Mouse (Mus musculus) kidney, adult 18-20 months (tissue): Measurements from ENCODE around the gene Grik3.

Experiments
- DNase-seq: peaks from one replicate; pipeline ENCODE4 v3.0.0; 2021

Gene Grik3

DNA sequence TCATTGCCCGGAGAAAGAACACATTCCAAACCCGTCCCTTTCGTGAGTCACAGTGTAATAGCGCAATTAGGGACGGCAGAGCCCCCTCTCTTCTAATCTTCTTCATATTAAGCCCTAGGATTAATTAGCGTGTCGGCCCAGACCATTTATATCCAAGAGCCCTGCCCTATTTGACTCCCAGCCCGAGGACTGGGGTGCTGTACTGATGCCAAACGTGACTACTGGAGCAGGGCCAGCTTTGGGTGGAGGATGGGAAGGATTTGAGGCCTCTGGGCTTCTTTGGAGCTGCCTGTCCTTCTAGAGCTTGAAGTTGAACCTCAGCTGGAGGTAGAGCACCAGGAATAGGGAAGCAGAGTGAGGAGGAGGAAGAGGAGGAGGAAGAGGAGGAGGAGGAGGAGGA lies 2.2 kb downstream of the Grik3 start:
- DNase-seq = no peak

DNA sequence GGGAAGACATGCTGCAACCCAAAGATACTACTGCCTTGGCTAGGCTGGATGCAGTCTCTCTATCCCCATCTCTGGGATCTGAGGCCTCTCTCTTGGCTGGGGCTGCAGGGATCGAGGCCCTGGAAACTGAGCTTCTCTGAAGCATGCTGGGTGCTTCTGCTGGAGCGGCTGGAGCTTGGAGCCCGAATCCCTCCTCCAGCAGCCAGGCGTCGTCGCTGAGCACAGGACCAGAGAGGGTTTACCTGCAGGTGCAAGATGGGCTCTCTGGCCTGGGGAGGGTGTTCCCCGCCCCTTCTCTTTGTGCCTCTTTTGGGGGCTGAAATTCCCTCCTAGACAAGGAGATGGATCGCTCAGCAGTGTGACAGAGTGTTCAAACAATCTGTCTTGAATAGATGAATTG lies 2.6 kb downstream of the Grik3 start:
- no peak for DNase-seq

DNA sequence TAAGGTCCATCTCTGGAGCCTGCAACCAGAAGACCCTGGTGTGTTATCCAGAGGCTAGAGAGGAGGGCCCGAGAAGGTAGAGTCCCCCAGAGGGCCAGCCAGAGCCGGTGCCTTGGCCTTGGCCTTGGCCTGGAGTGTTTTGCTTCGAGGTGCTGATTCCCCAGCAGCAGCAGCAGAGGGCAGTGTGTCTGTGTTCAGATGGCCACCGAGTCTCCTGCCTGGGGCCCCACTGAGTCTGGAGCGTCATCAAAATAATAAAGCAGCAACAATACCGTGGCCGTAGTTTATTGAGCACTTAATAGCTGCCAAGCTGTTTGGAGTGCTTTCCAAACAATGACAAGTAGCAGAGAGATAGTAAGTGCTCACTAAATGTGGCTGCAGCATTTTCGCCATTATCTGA lies 5.0 kb downstream of the Grik3 start:
- no peak for DNase-seq

DNA sequence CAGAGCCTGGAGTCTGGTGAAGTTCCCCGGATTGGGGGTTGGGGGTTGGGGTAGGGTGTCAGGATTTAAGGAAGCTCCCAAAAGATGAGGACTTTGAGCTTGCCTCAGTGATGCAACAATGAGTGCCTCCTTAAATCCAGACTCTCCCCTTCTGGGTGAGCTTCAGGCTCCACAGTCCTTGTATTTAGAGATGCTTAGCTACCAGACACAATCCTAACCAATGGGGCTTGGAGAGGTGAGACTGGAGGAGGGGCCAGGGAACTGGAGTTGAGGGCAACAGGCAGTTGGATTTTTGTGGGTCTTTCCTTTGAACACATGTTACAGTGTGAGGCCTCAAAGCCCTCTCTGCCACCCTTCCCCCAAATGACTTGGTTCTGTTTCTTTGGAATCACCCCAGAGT lies 6.5 kb downstream of the Grik3 start:
- no peak for DNase-seq

DNA sequence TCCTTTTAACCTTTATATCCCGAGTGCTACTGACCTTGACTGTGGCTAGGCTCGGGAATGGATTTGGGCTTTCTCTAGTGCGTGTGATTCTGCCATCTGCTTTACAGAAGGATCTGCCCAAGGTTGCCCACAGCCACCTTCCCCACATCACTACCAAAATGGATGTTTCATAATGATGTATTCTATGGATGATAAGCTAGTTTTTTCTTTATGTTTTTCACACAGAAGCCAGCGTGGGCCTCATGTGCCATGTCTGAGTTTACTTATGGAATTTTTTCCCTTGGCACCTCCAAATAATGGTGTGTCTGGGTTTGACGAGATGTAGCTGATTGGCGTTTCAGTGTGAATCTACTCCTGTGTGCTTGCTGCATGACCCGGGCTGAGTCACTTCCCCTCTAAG lies 7.0 kb downstream of the Grik3 start:
- no peak for DNase-seq

DNA sequence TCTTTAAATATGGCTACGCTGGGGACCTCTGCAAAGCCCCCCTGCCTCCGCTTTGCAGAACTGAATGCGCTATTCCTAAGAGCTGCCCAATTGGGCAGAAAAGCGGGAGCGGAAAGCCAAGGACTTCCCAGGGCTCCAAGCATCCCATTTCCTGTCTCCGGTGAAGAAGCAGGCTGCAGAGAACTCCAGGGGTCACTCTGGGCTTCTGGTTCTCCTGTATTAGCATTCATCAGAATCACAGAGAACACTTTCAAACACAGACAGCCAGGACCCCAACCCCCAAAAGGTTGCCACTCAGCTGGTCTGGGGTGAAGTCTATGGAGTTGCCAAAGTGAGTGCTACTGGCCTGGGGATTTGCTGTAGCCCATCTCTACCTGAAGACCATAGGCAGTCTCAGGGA lies 8.4 kb downstream of the Grik3 start:
- no peak for DNase-seq

DNA sequence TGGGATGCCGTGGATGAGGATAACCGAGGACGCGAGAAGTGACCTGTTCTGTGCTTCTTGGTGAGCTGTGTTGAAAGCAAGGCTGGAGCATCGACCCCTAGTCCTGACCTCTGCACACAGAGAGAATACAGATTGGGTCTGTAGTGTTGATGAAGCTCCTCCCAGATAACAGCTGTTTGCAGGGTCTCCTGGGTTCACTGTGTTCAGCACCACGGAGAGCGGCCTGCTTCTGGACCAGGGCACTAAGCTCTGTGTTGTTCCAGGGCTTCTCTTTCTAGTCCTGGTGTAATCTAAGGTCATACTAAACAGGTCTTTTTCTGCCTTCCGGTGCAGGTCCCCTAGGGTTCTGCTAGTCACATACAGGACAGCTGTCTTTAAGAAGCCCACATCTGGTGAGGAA lies 12.4 kb downstream of the Grik3 start:
- DNase-seq = no peak

DNA sequence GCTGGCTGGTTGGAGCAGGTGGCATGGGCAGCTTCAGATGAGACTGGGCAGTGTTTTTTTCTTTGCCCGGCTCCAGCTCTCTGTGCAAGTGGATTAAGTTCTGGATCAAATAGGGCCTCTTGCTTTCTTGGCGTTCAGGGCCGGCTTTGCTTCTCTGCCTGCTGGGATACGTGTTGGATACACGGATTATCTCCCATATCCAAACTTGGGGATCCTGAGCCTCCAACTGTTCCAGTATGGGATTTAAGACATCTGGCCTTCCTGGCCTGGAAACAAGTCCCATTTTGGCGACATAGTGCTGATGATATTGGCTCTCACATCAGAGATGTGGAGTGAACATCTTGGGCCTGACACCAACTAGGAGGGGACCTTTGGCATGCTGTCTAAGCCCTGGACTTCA lies 21.9 kb downstream of the Grik3 start:
- no peak for DNase-seq

DNA sequence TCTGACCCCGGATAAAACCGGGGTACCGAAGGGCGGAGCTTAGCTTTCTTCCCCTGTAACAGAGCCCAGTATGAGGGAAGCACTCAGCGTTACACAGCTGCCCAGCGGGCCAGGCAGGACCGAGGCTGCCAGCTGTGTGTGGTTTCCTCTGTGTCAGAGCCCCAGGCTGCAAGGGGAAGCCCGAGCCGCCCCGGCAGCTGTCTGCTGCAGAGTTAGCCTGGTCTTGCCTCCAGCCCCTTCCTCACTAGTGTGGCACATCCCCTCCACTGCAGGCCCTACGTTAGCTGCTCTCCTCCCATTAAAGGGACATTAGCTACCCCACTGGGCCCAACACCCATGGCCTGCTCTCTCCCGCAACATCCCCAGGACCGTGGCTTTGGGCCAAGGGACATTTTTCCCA lies 25.1 kb downstream of the Grik3 start:
- DNase-seq = no peak

DNA sequence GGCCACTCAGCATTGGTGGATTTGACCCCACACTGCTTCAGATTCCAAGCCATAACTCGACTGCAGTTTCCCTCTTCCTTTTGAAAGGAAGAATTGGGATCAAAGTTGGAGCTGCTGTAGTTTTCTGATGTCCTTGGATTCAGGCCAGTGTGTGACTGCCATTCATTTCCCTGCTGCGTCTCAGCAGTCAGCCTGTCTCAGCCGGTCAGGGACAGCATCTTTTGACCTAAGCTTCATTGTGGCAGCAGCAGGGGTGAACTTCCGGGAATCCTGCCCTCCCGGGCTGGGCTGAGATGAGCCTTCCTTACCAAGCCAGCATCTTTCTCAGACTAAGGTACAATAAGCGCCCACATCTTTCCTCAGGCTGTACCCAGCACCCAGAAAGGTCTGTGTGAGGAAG lies 26.1 kb downstream of the Grik3 start:
- no peak for DNase-seq

DNA sequence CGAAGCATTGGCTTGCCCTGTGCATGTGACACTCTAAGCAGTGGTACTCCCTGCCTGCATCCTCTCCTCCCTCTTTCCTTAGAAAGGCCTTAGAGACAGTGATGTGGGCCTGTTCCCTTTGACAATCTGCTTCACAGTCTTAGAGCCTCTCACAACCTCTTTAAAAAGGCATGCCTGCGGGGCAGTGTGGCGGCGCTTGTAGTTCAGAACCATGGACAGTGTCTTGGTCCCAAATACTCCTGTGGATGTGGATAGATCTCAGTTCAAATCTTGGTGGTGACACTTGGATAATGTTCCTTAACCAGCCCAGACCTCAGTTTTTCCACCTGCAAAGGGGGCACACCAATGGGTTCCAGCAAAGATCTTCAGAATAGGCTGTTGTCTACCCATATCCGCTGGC lies 28.4 kb downstream of the Grik3 start:
- no peak for DNase-seq

DNA sequence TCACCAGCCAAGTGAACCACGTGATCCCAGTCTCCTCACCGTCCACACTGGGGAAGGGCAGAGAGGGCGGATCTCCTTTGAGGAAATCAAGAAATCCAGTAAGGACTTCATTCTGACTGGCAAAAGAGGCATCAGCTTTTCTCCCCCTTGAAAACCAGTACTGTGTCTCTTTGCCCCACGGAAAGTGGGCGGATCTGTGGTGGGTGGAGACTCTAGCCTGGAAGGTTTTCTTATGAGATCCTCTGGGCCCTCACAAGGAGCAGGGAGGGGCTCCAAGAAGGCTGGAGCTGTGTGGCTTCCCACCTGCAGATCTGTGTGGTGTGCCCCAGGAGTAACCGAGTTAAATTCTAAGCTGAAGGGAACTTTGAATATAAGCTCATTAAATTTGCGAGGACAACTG lies 32.4 kb downstream of the Grik3 start:
- no peak for DNase-seq

DNA sequence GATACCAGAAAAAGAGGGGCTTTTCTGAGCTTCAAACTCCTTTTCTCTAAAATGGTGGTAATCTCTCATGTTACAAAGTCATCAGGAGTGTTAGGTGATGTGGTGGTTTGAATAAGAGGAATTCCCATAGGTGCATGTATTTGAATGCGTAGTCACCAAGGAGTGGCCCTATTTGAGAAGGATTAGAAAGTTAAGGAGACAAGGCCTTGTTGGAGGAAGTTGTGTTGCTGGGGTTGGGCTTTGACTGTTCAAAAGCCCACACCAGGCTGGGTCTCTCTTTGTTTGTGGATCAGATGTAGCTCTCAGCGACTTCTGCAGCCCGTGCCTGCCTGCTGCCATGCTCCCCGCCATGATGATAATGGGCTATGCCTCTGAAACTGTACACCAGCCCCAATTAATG lies 34.8 kb downstream of the Grik3 start:
- DNase-seq = no peak

DNA sequence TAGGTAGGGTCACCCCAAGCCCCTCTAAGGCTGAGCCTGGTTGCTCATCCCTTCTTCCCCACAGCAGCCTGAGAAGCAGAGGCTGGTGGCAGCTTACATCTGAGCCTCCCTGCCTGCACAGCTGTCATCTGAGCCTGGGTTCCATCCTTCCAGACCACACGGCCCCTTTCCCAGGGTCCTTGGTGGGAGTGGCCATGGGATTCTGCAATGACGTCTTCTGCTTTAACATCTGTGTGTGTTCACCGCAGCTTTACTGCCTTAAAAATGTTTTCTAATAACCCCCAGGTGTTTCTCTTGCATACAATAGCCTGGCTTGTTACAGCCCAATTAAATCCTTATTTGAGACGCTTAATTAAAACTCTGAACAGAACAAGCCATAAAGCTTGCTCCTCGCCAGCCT lies 35.9 kb downstream of the Grik3 start:
- DNase-seq = no peak

DNA sequence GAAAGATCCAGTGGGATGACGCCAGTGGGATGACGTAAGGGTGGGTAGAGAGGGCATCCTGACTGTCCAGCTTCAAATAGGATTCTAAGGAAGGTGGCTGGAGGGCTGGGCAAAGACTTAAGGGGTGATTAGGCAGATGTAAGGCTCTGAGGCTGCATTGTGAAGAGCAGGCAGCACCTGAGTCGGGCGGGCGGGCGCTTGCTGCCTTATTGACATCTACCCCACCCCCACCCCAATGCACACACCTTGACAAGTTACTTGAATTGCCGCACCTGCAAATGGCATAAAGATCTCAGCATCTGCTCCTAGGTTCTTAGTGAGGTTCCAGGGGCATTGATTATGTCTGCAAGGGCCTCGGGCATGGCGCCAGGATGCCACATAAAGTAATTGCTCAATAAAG lies 43.5 kb downstream of the Grik3 start:
- no peak for DNase-seq

DNA sequence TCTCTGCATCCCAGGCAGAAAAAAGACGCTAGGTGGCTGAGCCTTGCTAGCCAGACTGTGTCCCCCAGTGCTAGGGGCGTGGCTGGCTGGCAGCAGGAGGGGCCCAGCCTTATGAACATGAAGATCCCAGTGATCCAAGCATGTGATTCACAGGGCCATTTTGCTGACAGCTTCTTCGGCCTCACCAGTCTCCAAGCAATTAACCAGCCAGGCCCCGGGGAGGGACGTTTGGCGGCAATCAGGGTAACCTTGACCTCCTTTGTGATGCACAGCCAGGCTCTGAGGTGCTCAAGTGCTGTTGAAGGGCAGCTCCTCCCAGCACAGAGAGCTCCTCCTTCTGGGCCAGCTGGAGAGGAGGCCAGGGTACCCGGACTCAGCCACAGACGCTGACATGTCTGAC lies 43.9 kb downstream of the Grik3 start:
- no peak for DNase-seq

DNA sequence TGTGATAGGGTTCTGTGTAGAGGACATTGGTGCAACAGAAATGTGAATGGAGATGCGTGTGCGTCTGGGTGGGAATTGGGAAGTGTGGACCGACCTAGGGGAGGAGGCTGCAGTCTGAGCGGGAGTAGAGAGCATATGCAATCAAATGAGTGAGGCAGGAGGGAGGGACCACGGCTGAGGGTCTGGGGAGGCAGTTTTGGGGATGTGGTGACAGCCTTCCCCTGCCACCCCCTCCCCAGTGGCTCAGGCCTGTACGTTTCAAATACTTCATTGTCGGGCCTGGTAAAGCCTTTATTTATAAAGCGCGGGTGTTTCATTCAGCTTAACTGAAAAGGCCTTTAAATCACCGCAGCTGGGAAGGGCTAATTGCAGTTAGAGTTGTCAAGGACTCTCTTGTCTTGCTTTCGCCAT lies 44.5 kb downstream of the Grik3 start:
- DNase-seq = no peak

DNA sequence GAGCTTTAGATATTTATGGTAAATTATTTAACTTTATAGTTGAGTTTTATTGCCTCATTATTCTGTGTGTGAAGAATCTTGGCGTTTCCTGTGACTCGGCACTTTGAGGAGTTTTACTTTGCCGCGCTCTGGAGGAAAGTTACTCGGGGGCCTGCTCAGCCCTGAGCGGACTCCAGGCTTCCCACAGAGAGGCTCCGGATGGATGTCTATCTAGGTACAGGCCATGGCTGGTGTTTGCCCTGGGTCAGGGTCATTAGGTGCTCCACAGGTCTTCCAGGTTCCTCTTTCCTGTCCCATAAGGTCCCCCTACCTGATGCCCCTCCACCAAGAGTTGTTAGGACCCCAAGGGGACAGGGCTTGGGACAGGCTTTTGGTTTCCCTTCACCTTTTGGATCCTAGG lies 45.0 kb downstream of the Grik3 start:
- DNase-seq = no peak

DNA sequence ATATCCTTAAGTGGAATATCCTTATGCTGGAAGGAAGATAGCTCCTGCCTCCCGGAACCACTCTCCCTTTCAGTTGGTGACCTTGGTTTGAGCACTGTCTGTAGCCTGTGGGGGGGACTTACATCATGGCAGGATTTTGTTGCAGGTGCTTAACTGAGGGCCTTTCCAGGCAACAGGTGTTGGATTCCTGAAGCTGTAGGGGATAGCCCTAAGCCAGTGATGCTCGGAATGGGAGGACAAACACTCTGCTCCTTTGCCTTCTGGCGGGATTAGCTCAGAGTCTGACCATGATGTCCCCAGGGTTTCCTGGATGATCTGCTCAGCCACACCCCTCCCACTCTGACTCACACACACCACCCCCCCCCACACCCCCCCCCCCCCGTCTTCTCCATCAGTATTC lies 45.5 kb downstream of the Grik3 start:
- no peak for DNase-seq

DNA sequence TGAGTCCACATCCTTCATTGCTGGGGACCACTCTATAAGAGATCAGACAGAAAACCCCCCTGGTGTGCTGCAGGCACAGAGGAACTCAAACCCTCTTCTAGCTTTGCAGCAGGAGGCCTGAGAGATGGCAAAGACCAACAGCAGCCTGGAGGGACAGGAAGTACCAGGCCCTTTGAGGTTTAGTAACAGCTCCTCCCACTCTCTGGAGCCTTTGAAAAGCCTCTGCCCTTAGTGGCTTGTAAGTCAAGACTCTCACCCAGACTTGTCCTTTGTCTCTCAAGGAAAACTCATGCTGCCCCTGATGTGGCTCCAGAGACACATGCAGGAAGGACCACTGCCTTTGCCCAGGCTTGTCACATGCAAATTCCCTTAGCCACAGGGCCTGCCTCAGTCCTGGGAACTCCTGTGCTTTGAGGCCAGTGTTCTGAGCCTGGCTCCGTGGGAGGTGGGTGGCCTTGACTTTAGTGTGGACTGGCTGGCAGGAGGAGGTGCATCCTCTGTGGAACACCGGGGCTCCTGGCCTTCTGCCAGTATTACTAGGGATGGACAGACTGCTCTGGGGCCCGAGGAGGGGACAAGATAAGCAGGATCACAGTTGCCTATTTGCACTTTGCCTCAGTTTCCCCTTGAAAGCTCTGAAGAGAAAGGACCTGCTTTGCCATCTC lies 47.9 kb downstream of the Grik3 start:
- no peak for DNase-seq

DNA sequence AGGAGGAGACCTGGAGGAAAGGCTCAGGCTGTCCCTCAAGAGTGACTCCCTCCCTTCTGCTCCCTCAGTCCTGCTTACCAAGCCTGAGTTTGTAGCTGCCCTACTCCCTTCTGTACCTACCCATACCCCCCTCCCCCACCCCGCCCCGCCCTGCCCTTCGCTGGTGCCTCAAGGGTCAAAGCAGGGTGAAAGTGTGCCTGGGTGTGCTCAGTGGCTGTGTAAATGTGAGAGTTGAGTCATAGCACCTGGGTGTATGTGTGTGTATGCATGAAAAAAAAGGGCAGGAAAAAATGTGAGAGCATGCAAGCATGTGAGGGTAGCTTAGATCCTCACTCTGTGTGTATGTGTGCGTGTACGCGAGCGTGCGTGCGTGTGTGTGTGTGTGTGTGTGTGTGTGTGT lies 49.1 kb downstream of the Grik3 start:
- no peak for DNase-seq

DNA sequence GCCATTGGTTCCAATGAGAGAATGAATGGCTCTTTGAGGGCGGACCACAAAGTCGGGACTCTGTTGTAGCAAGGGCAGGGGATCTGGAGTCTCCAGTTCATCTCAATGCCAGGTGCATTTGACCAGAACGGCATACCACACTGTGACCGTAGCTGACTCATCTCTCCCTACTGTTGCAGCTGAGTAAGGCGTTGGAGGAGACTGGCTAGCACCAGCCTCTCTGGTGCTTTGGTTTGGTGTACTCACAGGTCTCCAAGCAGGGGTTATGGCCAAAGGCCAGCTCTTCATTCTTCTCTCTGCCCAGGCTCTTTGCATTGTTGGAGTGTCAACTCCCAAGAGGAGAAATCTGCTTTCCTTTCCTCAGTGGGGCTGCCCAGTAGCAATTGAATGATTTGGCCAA lies 52.7 kb downstream of the Grik3 start:
- DNase-seq = no peak

DNA sequence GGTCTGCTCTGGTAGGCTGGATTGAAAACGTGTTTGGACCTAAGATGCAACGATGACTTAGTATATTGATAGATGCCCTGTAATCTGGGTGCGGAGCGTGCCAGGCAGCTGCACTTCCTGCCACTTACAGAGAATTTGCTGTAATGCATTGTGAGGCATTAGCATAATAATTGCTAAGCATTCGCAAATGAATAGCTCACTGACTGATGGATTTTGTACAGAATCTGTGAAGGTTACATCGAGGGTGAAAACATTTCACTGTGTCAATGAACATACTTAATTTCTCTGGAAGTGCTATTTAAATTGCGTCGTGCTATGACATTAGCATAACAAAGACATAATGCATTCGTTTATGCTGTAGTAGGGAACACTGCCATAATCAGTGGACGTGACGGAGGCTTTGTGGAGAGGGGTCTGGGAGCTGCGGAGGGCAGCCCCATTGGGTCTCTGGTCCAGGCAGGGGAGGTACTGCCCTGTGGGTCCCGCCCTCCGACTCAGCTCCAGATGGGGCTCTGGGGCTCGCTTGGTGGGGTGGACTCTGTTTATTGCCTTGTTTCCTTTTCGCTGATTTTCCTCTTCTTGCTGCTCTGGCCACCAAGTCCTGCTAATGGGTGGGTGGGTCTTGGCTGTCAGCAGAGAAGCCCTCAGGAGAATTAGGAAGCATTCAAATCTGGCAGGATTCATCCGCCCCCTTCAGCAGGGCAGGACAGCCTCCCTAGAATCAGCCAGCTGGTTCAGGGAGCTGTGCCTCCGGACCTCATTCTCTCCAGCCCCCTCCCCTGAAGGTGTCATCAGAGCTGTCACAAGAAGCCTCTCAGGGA lies 54.7 kb downstream of the Grik3 start:
- DNase-seq = no peak

DNA sequence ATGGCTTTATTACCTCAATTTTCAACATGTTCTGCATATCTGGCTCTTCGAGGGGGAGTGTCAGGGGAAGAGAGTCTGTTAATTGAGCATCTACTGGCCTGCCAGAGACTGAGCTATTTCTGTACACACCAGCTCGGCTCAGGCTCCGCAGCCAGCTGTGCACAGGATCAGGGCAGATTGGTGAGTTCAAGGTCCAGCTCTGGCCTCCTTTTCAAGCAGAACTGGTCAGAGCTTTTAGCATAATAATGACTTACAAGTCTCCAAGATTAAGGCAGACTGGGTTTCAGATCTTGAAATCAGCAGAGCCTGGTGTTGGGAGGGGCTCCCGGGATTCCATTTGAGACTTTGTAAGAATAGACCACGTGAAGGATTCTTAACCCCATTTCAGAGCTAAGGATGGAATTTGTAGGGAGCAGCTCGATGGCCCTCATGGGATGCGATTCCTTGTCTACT lies 55.3 kb downstream of the Grik3 start:
- DNase-seq = no peak

DNA sequence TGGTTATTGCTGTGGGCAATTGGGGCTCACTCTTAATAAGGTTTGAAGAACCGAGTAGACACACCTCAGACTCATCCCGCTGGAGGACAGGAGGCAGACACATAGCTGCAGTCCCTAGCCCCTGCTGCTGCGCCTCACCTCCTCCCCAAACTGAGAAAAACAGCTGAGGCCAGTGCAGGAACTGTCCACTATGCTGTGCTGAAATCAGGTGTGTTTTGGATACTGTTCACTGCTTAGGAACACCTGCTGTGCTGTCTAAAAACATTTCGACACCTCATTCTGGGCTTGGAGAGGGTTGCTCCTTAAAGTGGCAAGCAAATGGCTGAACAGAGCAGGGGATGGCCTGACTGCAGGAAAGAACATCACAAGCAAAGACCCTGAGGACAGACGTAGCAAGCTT lies 57.7 kb downstream of the Grik3 start:
- no peak for DNase-seq
